Mouse (Mus musculus): Measurements from ENCODE around the gene Kank3. TPM values are rescaled to one million over a fixed set of nuclear protein-coding genes. Genes with fewer than 3 reads are reported as not detected.

The Kank3 gene
- polyA plus RNA-seq, 1 experiment from 2014 or later, result 32.4 TPM

- no peak overlapping the region for H3K9ac ChIP-seq
- H3K9me3 ChIP-seq, result no peaks in the 10 kb centered on the region
- H3K4me3 ChIP-seq, result no peak overlapping the region
- no peak overlapping the region for H3K27ac ChIP-seq
- H3K4me1 ChIP-seq, result no peaks in the 10 kb centered on the region
- no peak for ATAC-seq (ENCODE audit: insufficient number of reproducible peaks, insufficient read depth, low FRiP score, low TSS enrichment)
- no peaks in the 10 kb centered on the region for H3K36me3 ChIP-seq
- 36% methylated on average over 9 of the region's 9 CpGs for WGBS
- H3K4me2 ChIP-seq (replicated peaks), result no peak overlapping the region
- H3K27me3 ChIP-seq, result no peaks in the 10 kb centered on the region
These were observed 55.2 kb downstream of the Kank3 start for GRCm38 (mm10) chr17:33865330-33866030.

Other genes starting within 250 kb of the Kank3 start
- gene Zfp414, start 181.4 kb upstream of the Kank3 start, polyA plus RNA-seq (2016; fragmentation: Nextera tagmentation; extraction: Ambion mirVana), result 40.0 and 40.4 TPM in 2 replicates
- 0.50 and 1.1 TPM in 2 replicates for gene Pram1, start 172.5 kb upstream of the Kank3 start, polyA plus RNA-seq (2016; fragmentation: Nextera tagmentation; extraction: Ambion mirVana)
- 428 and 475 TPM in 2 replicates for gene Hnrnpm, start 123.7 kb upstream of the Kank3 start, polyA plus RNA-seq (2016; fragmentation: Nextera tagmentation; extraction: Ambion mirVana)
- gene March2, start 91.8 kb upstream of the Kank3 start, polyA plus RNA-seq (2016; fragmentation: Nextera tagmentation; extraction: Ambion mirVana), result 44.7 and 47.1 TPM in 2 replicates
- gene Rab11b, start 50.0 kb upstream of the Kank3 start, polyA plus RNA-seq (2016; fragmentation: Nextera tagmentation; extraction: Ambion mirVana), result 367 and 378 TPM in 2 replicates
- gene Angptl4, start 28.7 kb upstream of the Kank3 start, polyA plus RNA-seq (2016; fragmentation: Nextera tagmentation; extraction: Ambion mirVana), result 44.2 and 45.6 TPM in 2 replicates
- gene Rps28, start 14.0 kb downstream of the Kank3 start, polyA plus RNA-seq (2016; fragmentation: Nextera tagmentation; extraction: Ambion mirVana), result 875 and 894 TPM in 2 replicates
- 421 and 479 TPM in 2 replicates for gene Ndufa7, start 14.1 kb downstream of the Kank3 start, polyA plus RNA-seq (2016; fragmentation: Nextera tagmentation; extraction: Ambion mirVana)
- gene Cd320, start 32.6 kb downstream of the Kank3 start, polyA plus RNA-seq (2016; fragmentation: Nextera tagmentation; extraction: Ambion mirVana), result 70.4 and 74.3 TPM in 2 replicates
- not detected in 2 replicates for gene Gm7029, start 63.3 kb downstream of the Kank3 start, polyA plus RNA-seq (2016; fragmentation: Nextera tagmentation; extraction: Ambion mirVana)
- gene Kifc1, start 80.1 kb downstream of the Kank3 start, polyA plus RNA-seq (2016; fragmentation: Nextera tagmentation; extraction: Ambion mirVana), result 4.9 and 6.4 TPM in 2 replicates
- 0.35 and 0.38 TPM in 2 replicates for gene Platr17, start 94.6 kb downstream of the Kank3 start, polyA plus RNA-seq (2016; fragmentation: Nextera tagmentation; extraction: Ambion mirVana)
- 70.1 and 72.8 TPM in 2 replicates for gene Daxx, start 98.9 kb downstream of the Kank3 start, polyA plus RNA-seq (2016; fragmentation: Nextera tagmentation; extraction: Ambion mirVana)
- gene Tapbp, start 105.4 kb downstream of the Kank3 start, polyA plus RNA-seq (2016; fragmentation: Nextera tagmentation; extraction: Ambion mirVana), result 20.0 and 25.0 TPM in 2 replicates
- 21.6 and 21.9 TPM in 2 replicates for gene Zbtb22, start 105.4 kb downstream of the Kank3 start, polyA plus RNA-seq (2016; fragmentation: Nextera tagmentation; extraction: Ambion mirVana)
- gene Rgl2, start 119.0 kb downstream of the Kank3 start, polyA plus RNA-seq (2016; fragmentation: Nextera tagmentation; extraction: Ambion mirVana), result 60.9 and 64.8 TPM in 2 replicates
- gene Pfdn6, start 129.8 kb downstream of the Kank3 start, polyA plus RNA-seq (2016; fragmentation: Nextera tagmentation; extraction: Ambion mirVana), result 184 and 192 TPM in 2 replicates
- gene Wdr46, start 130.1 kb downstream of the Kank3 start, polyA plus RNA-seq (2016; fragmentation: Nextera tagmentation; extraction: Ambion mirVana), result 44.9 and 49.6 TPM in 2 replicates
- 5.5 and 6.3 TPM in 2 replicates for gene B3galt4, start 141.0 kb downstream of the Kank3 start, polyA plus RNA-seq (2016; fragmentation: Nextera tagmentation; extraction: Ambion mirVana)
- gene Vps52, start 145.3 kb downstream of the Kank3 start, polyA plus RNA-seq (2016; fragmentation: Nextera tagmentation; extraction: Ambion mirVana), result 55.2 and 55.9 TPM in 2 replicates
- gene Rps18, start 145.5 kb downstream of the Kank3 start, polyA plus RNA-seq (2016; fragmentation: Nextera tagmentation; extraction: Ambion mirVana), result 1,303 and 1,336 TPM in 2 replicates
- 7.2 and 8.0 TPM in 2 replicates for gene H2-K1, start 189.8 kb downstream of the Kank3 start, polyA plus RNA-seq (2016; fragmentation: Nextera tagmentation; extraction: Ambion mirVana)
- gene Ring1, start 214.2 kb downstream of the Kank3 start, polyA plus RNA-seq (2016; fragmentation: Nextera tagmentation; extraction: Ambion mirVana), result 27.2 and 29.7 TPM in 2 replicates
- gene H2-Ke6, start 217.5 kb downstream of the Kank3 start, polyA plus RNA-seq (2016; fragmentation: Nextera tagmentation; extraction: Ambion mirVana), result 52.2 and 59.5 TPM in 2 replicates
- 191 and 193 TPM in 2 replicates for gene Slc39a7, start 221.2 kb downstream of the Kank3 start, polyA plus RNA-seq (2016; fragmentation: Nextera tagmentation; extraction: Ambion mirVana)
- gene Rxrb, start 221.3 kb downstream of the Kank3 start, polyA plus RNA-seq (2016; fragmentation: Nextera tagmentation; extraction: Ambion mirVana), result 69.9 and 72.6 TPM in 2 replicates
- gene Col11a2, start 228.9 kb downstream of the Kank3 start, polyA plus RNA-seq (2016; fragmentation: Nextera tagmentation; extraction: Ambion mirVana), result 7.2 and 14.8 TPM in 2 replicates